Mouse (Mus musculus): ENCODE measurements around the gene Intu.
A peak's percentile ranks its signal among the peaks of the same experiment; 100 is the strongest.

The Intu gene

GRCm38 (mm10) chr3:40683171-40683570, 152.1 kb downstream of the Intu start:
- DNase-seq (ENCODE audit: low read depth, low spot score) = no peak

GRCm38 (mm10) chr3:40685855-40686515, 154.9 kb downstream of the Intu start:
- DNase-seq (ENCODE audit: low read depth, low spot score) = peak; percentile 60

- DNase-seq (ENCODE audit: low read depth, low spot score) = peak; percentile 22
Measured at GRCm38 (mm10) chr3:40686836-40687235, 155.8 kb downstream of the Intu start.

GRCm38 (mm10) chr3:40687588-40687987, 156.5 kb downstream of the Intu start:
- DNase-seq (ENCODE audit: low read depth, low spot score) = no peak

GRCm38 (mm10) chr3:40691566-40691965, 160.5 kb downstream of the Intu start:
- no peak for DNase-seq (ENCODE audit: low read depth, low spot score)

GRCm38 (mm10) chr3:40693435-40693834, 162.3 kb downstream of the Intu start:
- DNase-seq (ENCODE audit: low read depth, low spot score) = no peak

- DNase-seq (ENCODE audit: low read depth, low spot score) = no peak
Measured at GRCm38 (mm10) chr3:40693960-40694359, 162.9 kb downstream of the Intu start.

- DNase-seq (ENCODE audit: low read depth, low spot score) = no peak
Measured at GRCm38 (mm10) chr3:40694438-40694837, 163.4 kb downstream of the Intu start.

- no peak for DNase-seq (ENCODE audit: low read depth, low spot score)
Measured at GRCm38 (mm10) chr3:40695162-40695561, 164.1 kb downstream of the Intu start.

- DNase-seq (ENCODE audit: low read depth, low spot score) = no peak
Measured at GRCm38 (mm10) chr3:40698834-40699233, 167.7 kb downstream of the Intu start.

GRCm38 (mm10) chr3:40704816-40705430, 173.8 kb downstream of the Intu start:
- no peak for DNase-seq (ENCODE audit: low read depth, low spot score)

GRCm38 (mm10) chr3:40708655-40709054, 177.6 kb downstream of the Intu start, which contains the start of gene Slc25a31:
Slc25a31 (plus strand) TSS chr3:40708855.
- DNase-seq (ENCODE audit: low read depth, low spot score) = no peak

- no peak for DNase-seq (ENCODE audit: low read depth, low spot score)
Measured at GRCm38 (mm10) chr3:40716056-40716455, 185.0 kb downstream of the Intu start.

- DNase-seq (ENCODE audit: low read depth, low spot score) = no peak
Measured at GRCm38 (mm10) chr3:40719022-40719421, 187.9 kb downstream of the Intu start.

GRCm38 (mm10) chr3:40738381-40738912, 207.4 kb downstream of the Intu start:
- no peak for DNase-seq (ENCODE audit: low read depth, low spot score)

GRCm38 (mm10) chr3:40744024-40744835, 213.1 kb downstream of the Intu start, which contains the start of gene Hspa4l:
Hspa4l (plus strand) TSS chr3:40744495.
- peak; percentile 5 for DNase-seq (ENCODE audit: low read depth, low spot score)

GRCm38 (mm10) chr3:40744836-40745660, 214.0 kb downstream of the Intu start:
- peak; percentile 74 for DNase-seq (ENCODE audit: low read depth, low spot score)

GRCm38 (mm10) chr3:40745661-40746547, 214.8 kb downstream of the Intu start:
- DNase-seq (ENCODE audit: low read depth, low spot score) = no peak

All from embryo, embryonic 11.5 days (tissue).